Mouse (Mus musculus) right cerebral cortex, postnatal 25 days (tissue): ENCODE data around the gene Erc2.
A peak's percentile ranks its signal among the peaks of the same experiment; 100 is the strongest.

Experiments used
- DNase-seq: peaks from one replicate; pipeline ENCODE4 v3.0.0; 2022

Gene Erc2

GRCm38 (mm10) chr14:27948391-27948790, 326.2 kb downstream of the Erc2 start:
- no peak for DNase-seq

- no peak for DNase-seq
Measured at GRCm38 (mm10) chr14:27953814-27954213, 331.6 kb downstream of the Erc2 start.

- DNase-seq, result no peak
Measured at GRCm38 (mm10) chr14:27956801-27957200, 334.6 kb downstream of the Erc2 start.

- no peak for DNase-seq
Measured at GRCm38 (mm10) chr14:27973701-27974100, 351.5 kb downstream of the Erc2 start.

GRCm38 (mm10) chr14:27975661-27976060, 353.4 kb downstream of the Erc2 start:
- DNase-seq, result peak; percentile 62

GRCm38 (mm10) chr14:27984758-27985157, 362.5 kb downstream of the Erc2 start:
- no peak for DNase-seq

- no peak for DNase-seq
Measured at GRCm38 (mm10) chr14:27985201-27985600, 363.0 kb downstream of the Erc2 start.

GRCm38 (mm10) chr14:27987422-27987821, 365.2 kb downstream of the Erc2 start:
- no peak for DNase-seq

GRCm38 (mm10) chr14:27998551-27998950, 376.3 kb downstream of the Erc2 start:
- DNase-seq, result no peak

- no peak for DNase-seq
Measured at GRCm38 (mm10) chr14:28004023-28004422, 381.8 kb downstream of the Erc2 start.

GRCm38 (mm10) chr14:28010536-28011280, 388.5 kb downstream of the Erc2 start:
- DNase-seq, result no peak

GRCm38 (mm10) chr14:28023199-28023598, 401.0 kb downstream of the Erc2 start:
- DNase-seq, result no peak

GRCm38 (mm10) chr14:28030870-28031269, 408.6 kb downstream of the Erc2 start:
- no peak for DNase-seq

- no peak for DNase-seq
Measured at GRCm38 (mm10) chr14:28035013-28035412, 412.8 kb downstream of the Erc2 start.

- no peak for DNase-seq
Measured at GRCm38 (mm10) chr14:28043095-28043494, 420.9 kb downstream of the Erc2 start.

- no peak for DNase-seq
Measured at GRCm38 (mm10) chr14:28051646-28052045, 429.4 kb downstream of the Erc2 start.

GRCm38 (mm10) chr14:28057159-28057884, 435.1 kb downstream of the Erc2 start:
- no peak for DNase-seq

GRCm38 (mm10) chr14:28057885-28058860, 435.9 kb downstream of the Erc2 start:
- no peak for DNase-seq

- DNase-seq, result no peak
Measured at GRCm38 (mm10) chr14:28060891-28061290, 438.7 kb downstream of the Erc2 start.

- no peak for DNase-seq
Measured at GRCm38 (mm10) chr14:28061649-28062375, 439.6 kb downstream of the Erc2 start.

GRCm38 (mm10) chr14:28068021-28068420, 445.8 kb downstream of the Erc2 start:
- no peak for DNase-seq

- no peak for DNase-seq
Measured at GRCm38 (mm10) chr14:28069826-28070225, 447.6 kb downstream of the Erc2 start.
